Mouse (Mus musculus) gastrocnemius, postnatal 36 days (tissue): ENCODE measurements around the gene Cd180. TPM values are rescaled to one million over a fixed set of nuclear protein-coding genes. Genes with fewer than 3 reads are reported as not detected.
"Not testable (repeated sequence)": the region's sequence is repeated elsewhere in the genome, so short reads cannot be mapped to it uniquely, and the experiment has no call there.

Experiments
- DNase-seq, 2 experiments: peaks; one replicate each; pipeline ENCODE4 v3.0.0; 2022
- intact Hi-C: fragments of 180-260 bp; cut with DNase I; formaldehyde crosslinking; loops from one replicate; pipeline ENCODE4 v1.15.1; 2025
- total RNA-seq, 2 experiments: library from RNA; stranded (reverse); gene quantifications; 2 replicates each; pipeline ENCODE4 v1.2.3; 2021

Cd180 gene
- total RNA-seq, 2 experiments from 2014 or later = 0.27 to 0.28 TPM

- intact Hi-C loops = no loop called here
- DNase-seq = no peak
Observed at GRCm38 (mm10) chr13:102670503-102670902, 22.9 kb upstream of the Cd180 start.

DNA sequence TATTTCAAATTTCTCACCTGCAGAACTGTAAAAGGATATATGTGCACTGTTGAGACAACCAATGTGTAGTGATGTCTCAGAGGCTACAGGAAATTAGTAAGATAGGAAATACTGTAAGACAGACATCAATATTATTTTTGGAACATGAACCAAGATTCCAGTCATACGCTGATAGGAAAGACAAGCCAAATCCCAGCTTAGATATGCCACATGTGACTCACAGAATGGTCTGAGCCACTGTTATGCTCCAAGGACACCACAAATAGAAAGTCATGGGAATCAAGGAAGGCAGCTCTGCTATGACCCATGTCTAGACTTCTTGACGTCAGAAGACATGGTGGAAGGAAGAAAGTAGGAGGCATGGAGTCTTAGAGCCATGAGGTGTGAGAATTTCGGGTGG, 19.3 kb upstream of the Cd180 start:
- intact Hi-C loops = no loop called here

GRCm38 (mm10) chr13:102677602-102678001, 15.8 kb upstream of the Cd180 start:
- DNase-seq = not testable (repeated sequence)
- intact Hi-C loops = loop anchor here (2.0 to 5.0 kb wide), 2 partner anchors 67 to 435 kb away; no protein-coding TSS in a partner anchor

More for the DNA sequence above, 19.3 kb upstream of the Cd180 start:
- DNase-seq = no peak

DNA sequence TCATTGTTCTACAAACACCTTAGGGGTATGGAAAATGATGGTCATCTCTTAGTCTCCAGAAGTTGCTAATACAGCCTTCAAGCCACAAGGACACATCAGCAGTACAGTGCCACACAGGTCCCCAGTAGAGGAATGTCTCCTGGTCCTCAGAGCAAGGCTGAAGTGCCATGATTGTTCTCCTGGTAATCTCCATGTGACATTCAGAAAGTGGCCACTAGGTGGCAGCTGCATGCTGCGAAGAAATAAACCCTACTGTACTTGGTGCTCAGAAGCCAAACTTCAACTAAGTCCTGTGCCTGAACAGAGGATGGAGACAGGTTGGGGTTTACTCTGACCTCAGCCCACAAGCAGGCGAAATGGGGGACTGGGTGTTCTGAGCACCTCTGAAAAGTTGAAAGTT, 14.9 kb upstream of the Cd180 start:
- peak; percentile 56 to 61 for DNase-seq

GRCm38 (mm10) chr13:102684890-102685289, 8.5 kb upstream of the Cd180 start:
- DNase-seq = no peak
- intact Hi-C loops = loop anchor here (5.0 kb wide), 1 partner anchor 437 kb away; no protein-coding TSS in a partner anchor

More for the DNA sequence above, 14.9 kb upstream of the Cd180 start:
- intact Hi-C loops = loop anchor here (2.0 to 5.0 kb wide), 2 partner anchors 66 to 434 kb away; no protein-coding TSS in a partner anchor

- intact Hi-C loops = no loop called here
- DNase-seq = no peak
Observed at GRCm38 (mm10) chr13:102688121-102688520, 5.2 kb upstream of the Cd180 start.

- intact Hi-C loops = no loop called here
- DNase-seq = no peak
Observed at GRCm38 (mm10) chr13:102689201-102690090, 3.9 kb upstream of the Cd180 start.

GRCm38 (mm10) chr13:102690184-102690583, 3.2 kb upstream of the Cd180 start:
- intact Hi-C loops = no loop called here
- no peak for DNase-seq

DNA sequence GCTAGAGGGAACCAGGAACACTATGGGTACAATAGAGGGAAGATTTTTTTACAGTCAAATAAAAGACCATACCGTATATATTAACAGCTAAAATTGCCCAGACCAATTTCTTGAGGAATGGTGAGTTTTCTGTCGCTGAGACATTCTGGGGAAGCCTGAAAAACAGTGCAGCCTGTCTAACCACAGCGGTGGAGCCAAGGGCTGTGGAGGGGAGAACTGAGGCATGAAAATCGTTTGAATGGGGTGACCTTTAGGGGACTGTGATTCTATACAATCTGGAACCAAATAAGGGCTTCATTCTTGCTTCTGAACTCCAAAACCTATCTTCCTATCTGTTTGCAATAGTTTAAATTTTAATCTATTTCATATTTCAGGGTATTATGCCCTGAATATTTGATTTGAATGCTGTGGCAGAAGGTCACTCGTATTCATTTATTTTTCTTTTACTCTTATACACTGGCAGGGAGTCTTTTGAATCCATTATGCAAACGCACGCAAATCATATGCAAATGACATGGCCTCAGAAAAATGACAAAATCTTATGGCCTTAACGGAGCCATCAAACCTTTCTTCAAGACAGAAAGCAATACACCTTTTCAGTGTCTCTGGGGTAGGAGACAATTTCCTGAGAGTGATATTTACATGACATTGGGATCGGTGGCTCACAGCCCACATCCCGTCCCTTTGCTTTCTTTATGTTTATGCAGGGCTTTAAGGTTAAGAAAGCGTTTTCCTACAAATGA, 1.8 kb upstream of the Cd180 start:
- intact Hi-C loops = no loop called here
- DNase-seq = no peak

GRCm38 (mm10) chr13:102694154-102694553, 796 bp downstream of the Cd180 start:
- DNase-seq = no peak
- intact Hi-C loops = no loop called here

- intact Hi-C loops = no loop called here
- DNase-seq = no peak
Observed at GRCm38 (mm10) chr13:102695121-102695905, 2.0 kb downstream of the Cd180 start.

DNA sequence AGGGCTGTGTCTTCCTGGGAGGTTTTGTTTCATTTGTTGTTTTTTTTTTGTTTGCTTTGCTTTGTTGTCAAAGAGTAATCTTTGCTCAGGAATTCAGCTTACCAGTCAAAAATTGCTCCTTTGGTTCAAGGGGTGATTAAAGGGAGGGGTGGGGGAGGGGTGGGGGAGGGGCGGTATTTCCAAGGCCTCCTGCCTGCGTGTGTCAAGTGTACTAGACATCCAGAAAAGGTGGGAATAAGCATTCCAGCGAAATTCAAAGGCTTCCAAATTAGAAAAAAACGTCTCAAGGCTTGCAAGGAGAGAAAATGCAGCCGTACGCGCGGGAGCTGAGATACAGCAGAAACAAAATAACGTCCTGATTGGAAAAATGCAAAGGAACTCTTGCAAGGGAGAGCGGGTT, 5.0 kb downstream of the Cd180 start:
- DNase-seq = no peak
- intact Hi-C loops = no loop called here

DNA sequence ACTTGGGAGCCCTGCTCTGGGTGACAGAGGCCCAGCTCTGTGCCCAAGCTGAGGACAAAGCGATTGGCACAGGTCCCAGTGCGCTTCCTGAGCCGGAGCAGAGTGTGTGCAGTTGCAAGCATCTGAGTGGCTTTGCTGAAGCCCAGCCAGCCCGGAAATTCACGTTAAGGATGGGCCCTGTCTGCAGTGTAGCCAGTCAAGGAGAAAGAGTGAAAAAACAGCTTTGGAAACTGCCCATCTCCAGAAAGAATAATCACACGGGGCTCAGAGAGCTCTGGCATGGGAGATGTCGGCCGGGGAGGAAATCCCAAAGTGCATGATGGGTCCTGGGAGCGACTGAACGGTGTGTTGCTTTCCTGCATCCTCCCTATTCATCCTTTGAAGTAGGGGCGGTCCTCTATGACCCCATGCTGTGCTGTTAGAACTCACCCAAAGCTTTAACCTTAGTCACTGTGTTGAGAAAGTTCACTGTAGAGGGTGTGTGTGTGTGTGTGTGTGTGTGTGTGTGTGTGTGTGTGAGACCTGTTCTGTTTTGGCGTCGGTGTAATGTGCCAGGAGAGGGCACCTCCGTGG, 5.5 kb downstream of the Cd180 start:
- peak; percentile 17 to 27 for DNase-seq
- intact Hi-C loops = no loop called here

GRCm38 (mm10) chr13:102700176-102700575, 6.8 kb downstream of the Cd180 start:
- DNase-seq = no peak
- intact Hi-C loops = no loop called here

DNA sequence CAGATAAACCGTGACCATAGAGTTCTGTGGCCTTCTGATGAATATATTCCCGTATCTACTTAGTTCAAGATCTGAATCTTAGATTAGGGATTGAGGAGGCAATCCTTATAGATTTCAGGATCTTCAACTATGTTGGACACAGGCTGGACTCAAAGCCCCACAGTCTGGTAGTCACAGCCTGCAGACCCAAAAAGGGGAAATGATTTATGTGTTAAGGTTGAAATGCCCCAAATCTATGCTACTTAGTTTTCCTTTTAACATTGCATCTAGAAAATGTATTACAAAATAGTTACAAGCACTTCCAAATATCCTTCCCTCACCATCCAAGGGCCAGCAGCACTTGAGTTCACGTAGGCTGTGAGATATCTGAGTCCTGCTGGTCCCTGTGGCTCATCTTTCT, 7.4 kb downstream of the Cd180 start:
- intact Hi-C loops = no loop called here
- no peak for DNase-seq

DNA sequence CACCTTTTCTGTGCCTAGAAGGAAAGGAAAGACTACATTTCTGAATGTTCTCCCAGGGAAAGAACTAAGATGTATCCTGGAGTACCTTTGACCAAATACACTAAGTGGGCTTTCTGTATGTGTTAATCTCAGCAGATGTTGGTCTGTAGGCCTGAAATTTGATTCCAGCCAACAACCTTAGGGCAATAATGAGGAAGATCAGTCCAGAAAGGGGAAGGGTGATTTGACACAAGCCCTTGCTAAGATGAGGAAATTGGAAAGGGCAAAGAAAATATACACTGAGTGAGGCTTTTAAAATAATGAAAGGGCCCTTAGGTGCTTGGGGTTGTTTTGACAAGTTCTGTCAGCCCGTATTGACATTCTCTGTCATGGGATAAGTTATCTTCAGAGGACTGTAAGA, 23.6 kb downstream of the Cd180 start:
- intact Hi-C loops = no loop called here
- DNase-seq = no peak

GRCm38 (mm10) chr13:102725416-102725815, 32.1 kb downstream of the Cd180 start:
- intact Hi-C loops = no loop called here
- no peak for DNase-seq

- DNase-seq = no peak
- intact Hi-C loops = no loop called here
Observed at GRCm38 (mm10) chr13:102725906-102726305, 32.5 kb downstream of the Cd180 start.

DNA sequence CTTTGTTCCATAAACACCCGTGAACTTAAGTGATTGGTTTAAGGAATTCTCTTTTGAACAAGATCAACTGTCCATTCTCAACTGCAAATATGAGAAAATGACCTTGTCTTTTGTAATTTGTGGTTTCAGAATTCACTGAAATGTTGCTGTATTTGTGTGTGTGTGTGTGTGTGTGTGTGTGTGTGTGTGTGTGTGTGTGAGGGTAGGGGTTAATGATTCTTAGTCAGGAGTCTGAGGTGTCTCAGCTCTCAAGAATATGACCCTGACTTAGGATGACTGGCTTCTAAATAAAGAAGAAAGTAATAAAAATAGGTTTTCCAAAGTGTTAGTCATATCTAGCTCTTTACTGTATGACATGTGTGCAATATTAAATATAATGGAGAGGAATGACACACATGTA, 33.5 kb downstream of the Cd180 start:
- no peak for DNase-seq
- intact Hi-C loops = no loop called here

GRCm38 (mm10) chr13:102728035-102728434, 34.7 kb downstream of the Cd180 start:
- no peak for DNase-seq
- intact Hi-C loops = no loop called here
